Mouse (Mus musculus): ENCODE results near the gene Hoxa7. TPM values are rescaled to one million over a fixed set of nuclear protein-coding genes. Genes with fewer than 3 reads are reported as not detected.

The Hoxa7 gene
- total and polyA plus RNA-seq, 2 experiments from 2014 or later: 1.3 to 2.9 TPM

GRCm38 (mm10) chr6:52248638-52249414 is 27.2 kb upstream of the Hoxa7 start:
- ATAC-seq (no peak), DNase-seq (ENCODE audit: low spot score) (no peak)
- peaks cover 97% of the 10 kb centered on the region for H3K27me3 ChIP-seq (ENCODE audit: insufficient read depth, low read length)
- no peak overlapping the region for H3K4me2 ChIP-seq (ENCODE audit: low read depth, low read length)
- no peak for TF ChIP-seq CTCF (IDR thresholded peaks at IDR 0.05; ENCODE audit: low read depth)
- no peaks in the 10 kb centered on the region for H3K36me3 ChIP-seq (ENCODE audit: insufficient read depth, low read length)
- WGBS: 1% methylated on average over 27 of the region's 27 CpGs
- H3K9me3 ChIP-seq (ENCODE audit: low read length): no peaks in the 10 kb centered on the region
- no peak overlapping the region for H3K4me3 ChIP-seq (ENCODE audit: low read length)
- H3K27ac ChIP-seq: no peak overlapping the region
- H3K9ac ChIP-seq (replicated peaks; ENCODE audit: low read length): no peak overlapping the region
- no peaks in the 10 kb centered on the region for H3K4me1 ChIP-seq (ENCODE audit: insufficient read depth, low read length)

- no peak overlapping the region for H3K9ac ChIP-seq (replicated peaks; ENCODE audit: low read length)
- peaks cover 97% of the 10 kb centered on the region for H3K27me3 ChIP-seq (ENCODE audit: insufficient read depth, low read length)
- no peak overlapping the region for H3K4me3 ChIP-seq (ENCODE audit: low read length)
- no peaks in the 10 kb centered on the region for H3K36me3 ChIP-seq (ENCODE audit: insufficient read depth, low read length)
- no peak overlapping the region for H3K4me2 ChIP-seq (ENCODE audit: low read depth, low read length)
- no peaks in the 10 kb centered on the region for H3K4me1 ChIP-seq (ENCODE audit: insufficient read depth, low read length)
- no peak for ATAC-seq
- no peak for TF ChIP-seq CTCF (IDR thresholded peaks at IDR 0.05; ENCODE audit: low read depth)
- WGBS: 1% methylated on average over 23 of the region's 23 CpGs
- no peak for DNase-seq (ENCODE audit: low spot score)
- H3K9me3 ChIP-seq (ENCODE audit: low read length): no peaks in the 10 kb centered on the region
- no peak overlapping the region for H3K27ac ChIP-seq
Observed at GRCm38 (mm10) chr6:52247766-52248637, 26.3 kb upstream of the Hoxa7 start.

DNA sequence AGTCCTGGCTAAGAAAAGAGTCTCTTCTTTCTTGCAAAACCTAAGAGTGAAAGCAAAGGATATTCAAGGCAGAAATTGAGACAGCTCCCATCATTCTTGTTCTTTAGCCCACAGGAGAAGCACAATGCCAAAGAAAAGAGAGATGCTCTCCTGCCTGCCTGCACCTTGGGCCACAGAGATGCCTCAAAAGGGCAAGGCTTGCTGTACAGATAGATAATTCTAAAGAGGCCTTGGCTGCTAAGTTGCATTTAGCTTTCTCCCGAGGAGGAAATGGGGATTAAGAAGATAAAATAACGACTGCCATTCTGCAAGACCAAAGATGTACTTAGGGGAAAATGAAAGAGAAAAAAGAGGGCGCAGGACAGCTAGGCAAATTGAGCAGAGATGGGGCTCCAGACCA is 25.3 kb upstream of the Hoxa7 start:
- Histone ChIP-seq H3K4me1 (ENCODE audit: insufficient read depth, low read length) (no peaks in the 10 kb centered on the region), H3K4me2 (ENCODE audit: low read depth, low read length) (no peak overlapping the region), H3K27ac (no peak overlapping the region), H3K36me3 (ENCODE audit: insufficient read depth, low read length) (no peaks in the 10 kb centered on the region), H3K9me3 (ENCODE audit: low read length) (no peaks in the 10 kb centered on the region), H3K9ac (replicated peaks; ENCODE audit: low read length) (no peak overlapping the region), H3K27me3 (ENCODE audit: insufficient read depth, low read length) (peaks cover 97% of the 10 kb centered on the region), H3K4me3 (ENCODE audit: low read length) (no peak overlapping the region)
- no peak for TF ChIP-seq CTCF (IDR thresholded peaks at IDR 0.05; ENCODE audit: low read depth)
- DNase-seq (ENCODE audit: low spot score) (no peak), ATAC-seq (no peak)
- WGBS: 4% methylated on average over 3 of the region's 3 CpGs

DNA sequence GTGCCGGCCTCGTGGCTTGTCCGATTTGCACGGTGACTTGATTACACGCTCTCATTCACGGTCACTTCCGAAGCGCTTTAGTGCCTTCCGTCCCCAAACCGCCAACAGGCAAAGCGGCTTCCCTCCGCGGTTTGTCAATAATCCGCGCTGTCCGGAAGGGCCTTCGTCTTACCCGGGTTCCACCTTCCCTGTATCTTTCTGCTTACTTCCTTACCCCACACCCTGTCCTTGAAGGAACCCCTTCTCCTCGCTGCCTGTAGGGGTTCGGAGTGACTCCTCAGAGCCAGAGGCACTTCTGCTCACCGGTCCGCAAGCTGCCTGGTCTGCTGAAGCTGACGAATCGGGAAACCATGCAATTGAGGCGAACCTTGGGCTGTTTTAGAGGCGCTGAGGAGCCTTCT is 24.7 kb upstream of the Hoxa7 start:
- WGBS: 2% methylated on average over 26 of the region's 26 CpGs
- no peak for TF ChIP-seq CTCF (IDR thresholded peaks at IDR 0.05; ENCODE audit: low read depth)
- Histone ChIP-seq H3K27ac (no peak overlapping the region), H3K36me3 (ENCODE audit: insufficient read depth, low read length) (no peaks in the 10 kb centered on the region), H3K4me3 (ENCODE audit: low read length) (no peak overlapping the region; the same call in 1 of the 2 replicates), H3K4me2 (ENCODE audit: low read depth, low read length) (no peak overlapping the region), H3K9ac (replicated peaks; ENCODE audit: low read length) (no peak overlapping the region), H3K4me1 (ENCODE audit: insufficient read depth, low read length) (no peaks in the 10 kb centered on the region), H3K27me3 (ENCODE audit: insufficient read depth, low read length) (peaks cover 97% of the 10 kb centered on the region), H3K9me3 (ENCODE audit: low read length) (no peaks in the 10 kb centered on the region)
- no peak for DNase-seq (ENCODE audit: low spot score)
- no peak for ATAC-seq

DNA sequence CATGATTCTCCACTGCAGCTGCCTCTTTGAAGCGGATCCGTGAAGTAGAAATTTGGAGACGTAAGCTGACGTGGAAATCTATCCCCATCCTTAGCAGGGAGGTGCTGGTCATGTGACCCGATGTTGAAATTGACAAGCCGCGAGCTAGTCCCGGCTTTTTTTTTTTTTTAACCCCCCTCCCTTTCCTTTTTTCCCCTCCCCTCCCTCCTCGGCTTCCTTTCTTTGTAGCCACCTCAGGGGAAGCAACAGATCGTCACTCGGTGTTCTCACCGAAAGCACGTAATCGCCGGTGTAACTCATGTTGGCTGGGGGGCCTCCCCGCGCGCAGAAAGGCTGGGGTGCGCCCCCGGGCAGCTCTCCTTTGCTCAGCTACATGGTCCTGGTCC is 24.1 kb upstream of the Hoxa7 start, which contains the start of gene Hoxa11:
Hoxa11 (minus strand) TSS at position 54 of the 386 bp plus-strand sequence.
- Histone ChIP-seq H3K36me3 (ENCODE audit: insufficient read depth, low read length) (no peaks in the 10 kb centered on the region), H3K27ac (no peak within 1 kb of the TSS), H3K9me3 (ENCODE audit: low read length) (no peaks in the 10 kb centered on the region), H3K4me2 (ENCODE audit: low read depth, low read length) (no peak within 1 kb of the TSS), H3K9ac (replicated peaks; ENCODE audit: low read length) (no peak within 1 kb of the TSS), H3K4me1 (ENCODE audit: insufficient read depth, low read length) (no peaks in the 10 kb centered on the region), H3K27me3 (ENCODE audit: insufficient read depth, low read length) (peaks cover 97% of the 10 kb centered on the region), H3K4me3 (ENCODE audit: low read length) (no peak within 1 kb of the TSS; the same call in 1 of the 2 replicates)
- ATAC-seq (no peak), DNase-seq (ENCODE audit: low spot score) (no peak)
- no peak for TF ChIP-seq CTCF (IDR thresholded peaks at IDR 0.05; ENCODE audit: low read depth)
- 1% methylated on average over 20 of the region's 20 CpGs for WGBS

DNA sequence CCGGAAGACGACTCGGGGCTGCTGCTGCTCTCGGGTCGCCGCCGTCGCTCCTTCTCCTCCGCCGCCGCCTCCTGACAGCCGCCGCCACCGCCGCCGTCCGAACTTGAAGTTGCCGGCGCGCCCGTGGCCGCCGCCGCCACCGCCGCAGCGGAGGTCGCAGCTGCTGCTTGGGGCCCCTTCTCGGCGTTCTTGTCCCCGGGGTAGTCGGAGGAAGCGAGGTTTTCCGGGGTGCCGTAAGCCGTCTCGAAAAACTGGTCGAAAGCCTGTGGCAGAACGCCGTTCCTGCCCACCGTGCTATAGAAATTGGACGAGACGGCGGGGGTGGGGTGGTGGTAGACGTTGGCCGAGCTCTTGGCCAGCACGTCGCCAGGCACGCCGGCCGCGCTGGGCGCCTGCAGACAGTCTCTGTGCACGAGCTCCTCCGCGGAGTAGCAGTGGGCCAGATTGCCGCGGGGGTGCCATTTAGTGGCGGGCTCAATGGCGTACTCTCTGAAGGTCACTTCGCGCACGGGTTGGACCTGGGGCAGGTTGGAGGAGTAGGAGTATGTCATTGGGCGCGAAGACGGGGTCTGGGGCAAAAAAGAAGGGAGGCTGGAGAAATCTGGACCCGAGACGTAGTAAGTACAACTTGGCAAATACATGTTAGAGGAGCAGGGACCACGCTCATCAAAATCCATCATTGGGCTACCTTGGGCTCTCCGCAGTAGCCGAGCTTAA is 23.5 kb upstream of the Hoxa7 start:
- ATAC-seq (no peak), DNase-seq (ENCODE audit: low spot score) (no peak)
- Histone ChIP-seq H3K4me2 (ENCODE audit: low read depth, low read length) (no peak overlapping the region), H3K36me3 (ENCODE audit: insufficient read depth, low read length) (no peaks in the 10 kb centered on the region), H3K9me3 (ENCODE audit: low read length) (no peaks in the 10 kb centered on the region), H3K4me1 (ENCODE audit: insufficient read depth, low read length) (no peaks in the 10 kb centered on the region), H3K9ac (replicated peaks; ENCODE audit: low read length) (no peak overlapping the region), H3K27ac (no peak overlapping the region), H3K4me3 (ENCODE audit: low read length) (no peak overlapping the region), H3K27me3 (ENCODE audit: insufficient read depth, low read length) (peaks cover 98% of the 10 kb centered on the region)
- no peak for TF ChIP-seq CTCF (IDR thresholded peaks at IDR 0.05; ENCODE audit: low read depth)
- WGBS: 2% methylated on average over 69 of the region's 71 CpGs

All from hindbrain, postnatal 0 days (tissue).